Mouse (Mus musculus): ENCODE data around the gene Tfap2c. TPM values are rescaled to one million over a fixed set of nuclear protein-coding genes. Genes with fewer than 3 reads are reported as not detected.

The Tfap2c gene
- under 1 TPM in 1 of 26 experiments, not detected in 25; 0.22 TPM for total RNA-seq (2018; cell fraction: chromatin; rRNA removed)
- not detected for total RNA-seq (2018; cell fraction: cytosol; rRNA removed)
- total RNA-seq (2018; cell fraction: nucleus; rRNA removed) = not detected
- not detected in 3 replicates for polyA plus RNA-seq (2018)

- Histone ChIP-seq H3K79me2 (ENCODE audit: inconsistent target) (no peaks in the 10 kb centered on the region), H3K36me3 (ENCODE audit: inconsistent target) (no peaks in the 10 kb centered on the region), H3K4me3 (ENCODE audit: inconsistent target) (no peak within 1 kb of the TSS), H3K27ac (no peak within 1 kb of the TSS)
- WGBS (ENCODE audit: missing documents) = 4% methylated on average over 68 of the region's 70 CpGs
These were observed at the start of gene Tfap2c for GRCm38 (mm10) chr2:172549371-172550155. Gene Tfap2c, plus strand, starts transcription at chr2:172549593.

DNA sequence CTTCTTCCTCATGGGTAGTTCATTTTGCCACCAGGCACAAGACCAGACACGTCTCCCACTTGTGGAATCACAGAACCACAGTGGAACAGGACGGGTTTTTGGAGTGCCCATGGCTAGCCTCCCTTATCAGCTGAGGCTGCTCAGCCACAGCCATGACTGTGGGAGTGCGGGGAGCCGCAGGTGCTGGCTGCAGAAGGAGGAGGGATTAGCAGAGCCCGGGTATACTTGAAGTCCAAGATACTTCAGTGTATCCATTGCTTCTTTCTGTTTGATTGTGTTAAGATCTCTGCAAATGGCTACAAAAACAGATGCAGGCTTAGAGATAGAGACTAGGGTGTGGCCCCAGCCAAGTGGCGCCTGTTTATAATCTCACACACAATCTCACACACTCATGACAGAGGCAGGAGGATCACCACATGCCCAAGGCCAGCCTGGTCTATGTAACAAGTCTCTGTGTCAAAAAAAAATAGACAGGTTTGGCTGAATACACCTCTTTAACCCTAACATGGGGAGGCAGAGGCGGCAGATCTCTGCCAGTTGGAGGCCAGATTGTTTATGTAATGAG is 48.6 kb upstream of the Tfap2c start:
- Histone ChIP-seq H3K79me2 (ENCODE audit: inconsistent target) (no peaks in the 10 kb centered on the region), H3K27ac (no peak overlapping the region), H3K36me3 (ENCODE audit: inconsistent target) (no peaks in the 10 kb centered on the region), H3K4me3 (ENCODE audit: inconsistent target) (no peak overlapping the region)
- WGBS (ENCODE audit: missing documents) = 67% methylated on average over 6 of the region's 7 CpGs

GRCm38 (mm10) chr2:172501341-172501740 is 48.1 kb upstream of the Tfap2c start:
- no peak overlapping the region for H3K27ac ChIP-seq
- no peak overlapping the region for H3K4me3 ChIP-seq (ENCODE audit: inconsistent target)
- H3K36me3 ChIP-seq (ENCODE audit: inconsistent target) = no peaks in the 10 kb centered on the region
- no peaks in the 10 kb centered on the region for H3K79me2 ChIP-seq (ENCODE audit: inconsistent target)
- WGBS (ENCODE audit: missing documents) = 17% methylated on average over 3 of the region's 4 CpGs

DNA sequence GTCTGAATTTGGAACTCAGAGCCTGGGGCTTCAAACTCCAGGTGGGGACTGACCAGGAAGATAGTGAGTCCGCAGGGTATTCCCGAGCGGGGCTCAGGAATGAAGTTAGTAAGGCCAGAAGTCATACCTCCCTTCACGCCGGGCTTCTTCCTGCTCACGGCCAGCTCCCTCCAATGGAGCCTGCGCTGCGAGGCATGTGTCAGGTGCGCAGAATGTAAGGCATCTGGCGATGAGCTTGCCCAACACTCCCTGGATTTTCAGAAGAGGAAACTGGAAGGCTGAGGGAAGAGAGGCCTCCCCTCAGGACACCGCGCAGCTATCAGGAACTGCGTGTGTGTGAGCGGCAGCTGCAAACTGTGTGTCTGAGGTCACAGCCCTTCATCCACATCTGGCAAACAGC is 47.2 kb upstream of the Tfap2c start:
- WGBS (ENCODE audit: missing documents) = 88% methylated on average over 11 of the region's 14 CpGs
- no peaks in the 10 kb centered on the region for H3K79me2 ChIP-seq (ENCODE audit: inconsistent target)
- H3K4me3 ChIP-seq (ENCODE audit: inconsistent target) = no peak overlapping the region
- H3K36me3 ChIP-seq (ENCODE audit: inconsistent target) = no peaks in the 10 kb centered on the region
- no peak overlapping the region for H3K27ac ChIP-seq

DNA sequence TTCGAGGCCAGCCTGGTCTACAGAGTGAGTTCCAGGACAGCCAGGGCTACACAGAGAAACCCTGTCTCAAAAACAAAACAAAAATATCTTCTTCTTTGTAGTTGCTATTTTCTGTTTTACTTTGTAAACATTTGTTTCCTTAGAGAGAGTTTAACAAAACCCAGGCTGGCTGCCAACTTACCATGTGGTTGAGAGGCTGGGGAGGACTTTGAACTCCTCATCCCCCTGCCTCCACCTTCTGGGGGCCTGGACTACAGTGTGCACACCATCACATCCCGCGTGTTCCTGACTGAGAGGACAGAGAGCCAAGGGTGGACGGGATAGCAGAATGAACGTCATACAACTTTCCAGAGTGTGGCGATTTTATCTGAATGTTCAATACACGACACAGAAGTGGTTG is 43.3 kb upstream of the Tfap2c start:
- no peaks in the 10 kb centered on the region for H3K36me3 ChIP-seq (ENCODE audit: inconsistent target)
- no peak overlapping the region for H3K4me3 ChIP-seq (ENCODE audit: inconsistent target)
- 88% methylated on average over 7 of the region's 7 CpGs for WGBS (ENCODE audit: missing documents)
- H3K27ac ChIP-seq = no peak overlapping the region
- H3K79me2 ChIP-seq (ENCODE audit: inconsistent target) = no peaks in the 10 kb centered on the region

DNA sequence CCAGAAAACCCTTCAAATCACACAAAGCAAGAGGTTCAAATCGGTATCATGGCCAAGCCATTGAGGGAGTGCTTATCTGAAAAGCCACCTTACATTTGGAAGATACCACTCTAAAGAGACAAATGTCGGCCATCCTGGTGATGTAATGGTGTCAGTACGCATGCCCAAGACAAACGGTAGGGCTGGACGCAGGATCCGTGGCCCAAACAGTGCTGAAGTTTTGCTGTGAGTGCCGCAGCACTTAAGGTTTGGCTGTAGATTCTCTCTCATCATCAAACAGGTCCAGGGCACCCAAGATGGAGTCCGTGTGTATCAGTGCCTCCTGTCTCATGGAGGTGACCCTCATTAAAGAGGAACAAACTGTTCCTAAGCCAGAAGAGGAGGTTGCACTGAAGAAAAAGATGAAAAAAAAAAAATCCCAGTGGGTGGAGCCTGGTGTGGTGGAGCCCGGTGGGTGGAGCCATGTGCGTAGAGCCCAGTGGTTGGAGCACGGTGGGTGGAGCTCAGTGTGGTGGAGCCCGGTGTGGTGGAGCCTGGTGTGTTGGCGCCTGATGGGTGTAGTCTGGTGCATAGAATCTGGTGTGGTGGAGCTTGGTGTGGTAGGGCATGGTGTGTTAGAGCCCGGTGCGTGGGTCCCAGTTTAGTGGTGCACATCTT is 39.2 kb upstream of the Tfap2c start:
- no peaks in the 10 kb centered on the region for H3K36me3 ChIP-seq (ENCODE audit: inconsistent target)
- H3K27ac ChIP-seq = no peak overlapping the region
- 91% methylated on average over 12 of the region's 15 CpGs for WGBS (ENCODE audit: missing documents)
- H3K79me2 ChIP-seq (ENCODE audit: inconsistent target) = no peaks in the 10 kb centered on the region
- H3K4me3 ChIP-seq (ENCODE audit: inconsistent target) = no peak overlapping the region

DNA sequence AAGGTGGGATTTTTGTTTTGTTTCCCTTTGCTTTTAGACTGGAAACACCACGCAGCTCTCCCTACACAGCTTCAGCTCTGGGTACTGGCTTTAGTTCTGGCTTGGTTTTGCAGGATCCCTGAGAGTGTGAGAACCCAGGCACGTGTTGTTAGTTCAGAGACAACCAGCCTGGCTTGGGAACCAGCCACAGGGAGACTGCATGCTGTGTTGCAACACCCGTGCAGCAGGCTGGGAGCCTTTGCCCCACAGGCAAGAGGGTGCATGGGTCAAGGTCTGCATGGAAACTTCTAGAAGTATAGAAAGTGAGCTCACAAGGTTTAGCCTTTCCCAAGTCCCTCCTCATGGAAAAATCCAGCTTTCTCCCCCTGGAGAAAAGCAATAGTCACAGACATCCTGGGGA is 38.5 kb upstream of the Tfap2c start:
- H3K27ac ChIP-seq = no peak overlapping the region
- H3K4me3 ChIP-seq (ENCODE audit: inconsistent target) = no peak overlapping the region
- WGBS (ENCODE audit: missing documents) = 42% methylated on average over 3 of the region's 3 CpGs
- no peaks in the 10 kb centered on the region for H3K79me2 ChIP-seq (ENCODE audit: inconsistent target)
- no peaks in the 10 kb centered on the region for H3K36me3 ChIP-seq (ENCODE audit: inconsistent target)

DNA sequence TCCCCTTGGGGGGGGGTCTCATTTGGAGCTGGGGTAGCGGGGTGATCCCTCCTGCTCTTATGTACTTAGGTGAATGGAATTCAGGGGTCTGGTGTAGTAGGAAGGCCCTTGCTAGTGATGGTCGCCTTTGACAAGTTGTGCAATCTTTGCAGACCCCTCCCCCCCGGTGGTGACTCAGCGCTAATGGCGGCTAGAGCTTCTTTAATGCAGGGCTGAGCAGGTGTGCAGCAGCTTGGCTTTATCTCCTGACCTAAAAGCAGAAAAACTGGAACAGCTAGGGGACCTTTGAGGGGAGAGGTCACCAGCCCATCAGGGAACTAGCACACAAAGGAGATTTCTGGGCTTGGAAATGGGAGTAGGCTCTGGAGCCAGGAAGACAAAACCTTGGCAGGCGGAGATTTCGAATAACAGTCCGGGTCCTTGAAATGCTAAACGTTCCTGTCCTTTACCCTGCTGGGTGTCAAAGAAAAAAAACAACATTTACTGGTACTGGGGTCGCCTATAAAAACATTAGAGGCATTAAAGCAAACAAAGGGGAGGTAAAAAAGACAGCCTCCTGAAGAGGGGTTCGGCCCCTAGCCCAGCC is 32.9 kb upstream of the Tfap2c start:
- 33% methylated on average over 10 of the region's 11 CpGs for WGBS (ENCODE audit: missing documents)
- Histone ChIP-seq H3K27ac (no peak overlapping the region), H3K36me3 (ENCODE audit: inconsistent target) (no peaks in the 10 kb centered on the region), H3K79me2 (ENCODE audit: inconsistent target) (no peaks in the 10 kb centered on the region), H3K4me3 (ENCODE audit: inconsistent target) (no peak overlapping the region)

- H3K27ac ChIP-seq = no peak overlapping the region
- no peaks in the 10 kb centered on the region for H3K36me3 ChIP-seq (ENCODE audit: inconsistent target)
- no peaks in the 10 kb centered on the region for H3K79me2 ChIP-seq (ENCODE audit: inconsistent target)
- WGBS (ENCODE audit: missing documents) = 87% methylated on average over 9 of the region's 9 CpGs
- H3K4me3 ChIP-seq (ENCODE audit: inconsistent target) = no peak overlapping the region
These were observed 28.6 kb upstream of the Tfap2c start for GRCm38 (mm10) chr2:172520616-172521371.

- H3K4me3 ChIP-seq (ENCODE audit: inconsistent target) = no peak overlapping the region
- 78% methylated on average over 12 of the region's 12 CpGs for WGBS (ENCODE audit: missing documents)
- no peak overlapping the region for H3K27ac ChIP-seq
- no peaks in the 10 kb centered on the region for H3K79me2 ChIP-seq (ENCODE audit: inconsistent target)
- no peaks in the 10 kb centered on the region for H3K36me3 ChIP-seq (ENCODE audit: inconsistent target)
These were observed 26.9 kb upstream of the Tfap2c start for GRCm38 (mm10) chr2:172522528-172522927.

DNA sequence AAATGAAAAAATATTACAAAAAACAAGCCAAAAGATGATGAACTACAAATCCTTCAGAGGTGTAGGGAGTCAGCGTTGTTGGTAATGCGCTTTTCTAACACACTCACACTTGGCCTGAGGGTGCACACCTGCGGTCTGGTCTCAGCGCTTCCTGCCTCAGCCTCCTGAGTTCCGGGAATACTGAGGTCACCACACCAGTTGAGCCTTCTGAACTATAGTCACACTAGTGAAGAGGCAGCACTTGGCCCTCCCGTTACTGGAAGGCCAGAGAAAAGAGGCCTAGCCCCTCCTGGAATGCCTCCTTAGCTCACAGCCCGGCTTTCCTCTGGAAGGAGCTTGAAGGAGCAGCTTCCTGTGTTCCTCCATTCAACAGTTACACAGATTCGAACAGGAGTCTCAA is 22.2 kb upstream of the Tfap2c start:
- Histone ChIP-seq H3K36me3 (ENCODE audit: inconsistent target) (no peaks in the 10 kb centered on the region), H3K27ac (no peak overlapping the region), H3K4me3 (ENCODE audit: inconsistent target) (no peak overlapping the region), H3K79me2 (ENCODE audit: inconsistent target) (no peaks in the 10 kb centered on the region)
- WGBS (ENCODE audit: missing documents) = 77% methylated on average over 8 of the region's 8 CpGs

DNA sequence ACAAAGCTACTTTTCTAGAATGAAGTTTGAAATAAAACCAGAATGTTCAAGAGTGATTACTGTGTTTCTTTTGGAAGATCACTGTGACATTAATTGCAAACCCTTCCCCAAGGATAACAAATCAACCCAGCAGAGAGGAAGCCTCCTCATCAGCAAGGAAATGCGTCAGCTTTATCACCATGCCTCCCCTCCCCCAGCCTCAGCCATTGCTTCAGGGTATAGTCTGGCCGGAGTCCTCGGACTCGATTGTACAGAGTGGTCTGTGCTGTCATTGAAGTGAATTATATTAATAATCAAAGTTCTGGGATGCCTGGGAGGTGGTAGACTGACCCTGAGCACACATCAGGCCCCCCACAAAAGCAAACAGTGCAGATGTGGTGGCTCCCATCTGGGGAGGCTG is 5.4 kb upstream of the Tfap2c start:
- WGBS (ENCODE audit: missing documents) = 23% methylated on average over 4 of the region's 4 CpGs
- no peaks in the 10 kb centered on the region for H3K79me2 ChIP-seq (ENCODE audit: inconsistent target)
- H3K36me3 ChIP-seq (ENCODE audit: inconsistent target) = no peaks in the 10 kb centered on the region

DNA sequence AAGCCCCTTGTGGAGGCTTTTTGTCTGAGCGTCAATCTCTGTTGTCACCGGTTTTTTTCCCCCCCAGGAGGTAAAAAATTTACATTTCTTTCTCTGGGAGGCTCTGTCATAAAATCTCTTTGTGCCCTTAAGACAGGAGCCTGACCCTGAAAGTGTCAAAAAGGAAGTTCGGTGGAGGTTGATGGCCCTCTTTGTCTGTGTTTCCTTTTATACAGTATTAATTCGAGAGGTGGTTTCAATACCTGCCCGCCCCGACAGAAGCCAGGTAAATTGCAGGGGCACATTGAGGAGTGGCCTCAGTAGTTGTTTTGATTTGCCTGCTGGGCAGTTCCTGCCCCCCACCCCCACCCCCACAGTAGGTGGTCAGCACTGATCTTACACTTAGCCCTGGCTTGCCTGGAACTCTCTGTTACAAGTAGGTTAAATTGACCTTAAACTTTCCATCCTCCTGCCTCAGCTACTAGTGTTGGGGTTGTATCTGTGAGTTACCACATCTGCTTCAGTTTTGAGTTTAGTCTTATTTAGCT is 4.7 kb upstream of the Tfap2c start:
- WGBS (ENCODE audit: missing documents) = 8% methylated on average over 6 of the region's 6 CpGs
- no peaks in the 10 kb centered on the region for H3K79me2 ChIP-seq (ENCODE audit: inconsistent target)
- no peaks in the 10 kb centered on the region for H3K36me3 ChIP-seq (ENCODE audit: inconsistent target)
- H3K27ac ChIP-seq = no peak overlapping the region
- no peak overlapping the region for H3K4me3 ChIP-seq (ENCODE audit: inconsistent target)

More for the DNA sequence above, 5.4 kb upstream of the Tfap2c start:
- Histone ChIP-seq H3K4me3 (ENCODE audit: inconsistent target) (no peak overlapping the region), H3K27ac (no peak overlapping the region)

DNA sequence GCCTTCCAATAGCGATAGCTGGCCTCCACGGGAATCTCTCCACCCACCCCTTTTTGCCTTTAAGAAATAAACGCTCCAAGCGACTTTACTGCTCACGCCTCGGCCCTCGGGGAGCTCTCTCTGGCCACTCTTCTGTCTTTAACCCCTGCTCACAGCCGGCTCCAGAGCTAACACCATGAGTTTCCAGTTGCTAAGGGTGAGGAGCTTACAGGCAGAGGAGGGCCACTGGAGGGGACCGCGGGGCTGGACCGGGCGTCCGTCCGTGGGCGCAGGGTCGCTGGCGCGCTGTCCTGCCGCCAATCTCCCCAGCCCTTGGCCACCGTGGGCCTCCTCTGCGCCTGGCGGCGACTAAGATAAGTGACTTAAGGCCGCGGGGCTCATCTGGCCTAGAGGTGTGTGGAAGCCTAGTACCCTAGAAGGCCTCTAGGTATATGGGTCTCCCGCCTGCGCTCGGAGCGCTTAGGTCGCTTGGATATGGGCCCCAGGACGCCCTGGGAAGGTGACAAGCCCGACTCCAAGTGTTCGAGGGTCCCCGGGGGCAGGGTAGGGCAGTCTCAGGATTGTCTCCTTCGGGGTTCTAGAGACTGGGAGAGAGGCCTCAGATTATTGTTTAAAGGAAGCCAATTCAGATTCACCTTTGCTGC is 3.7 kb upstream of the Tfap2c start:
- Histone ChIP-seq H3K79me2 (ENCODE audit: inconsistent target) (no peaks in the 10 kb centered on the region), H3K27ac (no peak overlapping the region), H3K36me3 (ENCODE audit: inconsistent target) (no peaks in the 10 kb centered on the region), H3K4me3 (ENCODE audit: inconsistent target) (no peak overlapping the region)
- 12% methylated on average over 35 of the region's 35 CpGs for WGBS (ENCODE audit: missing documents)

Data from macrophage (primary cell).